Mouse (Mus musculus): Measurements from ENCODE around the gene Dnajc27.

- no peak for TF ChIP-seq CTCF (IDR thresholded peaks at IDR 0.05; ENCODE audit: control insufficient read depth, insufficient read depth, insufficient read length)
- TF ChIP-seq USF1 (IDR thresholded peaks at IDR 0.05; ENCODE audit: low read depth): no peak
- no peak for TF ChIP-seq MYOG (IDR thresholded peaks at IDR 0.05; ENCODE audit: control insufficient read depth, extremely low read depth, insufficient read length)
- TF ChIP-seq CEBPB (IDR thresholded peaks at IDR 0.05; ENCODE audit: low read depth): no peak
- no peak for TF ChIP-seq MAX (IDR thresholded peaks at IDR 0.05)
- no peak for TF ChIP-seq MYOD1 (IDR thresholded peaks at IDR 0.05; ENCODE audit: control insufficient read depth, insufficient read length, low read depth)
Measured at GRCm38 (mm10) chr12:4158179-4158578, 75.8 kb downstream of the Dnajc27 start.
